Mouse (Mus musculus): ENCODE data around the gene Ctcfl. TPM values are rescaled to one million over a fixed set of nuclear protein-coding genes. Genes with fewer than 3 reads are reported as not detected.
"Not testable (repeated sequence)": the region's sequence is repeated elsewhere in the genome, so short reads cannot be mapped to it uniquely, and the experiment has no call there.

The Ctcfl gene
- polyA plus RNA-seq, 1 experiment from 2014 or later: 0.14 TPM

- 58% methylated on average over 15 of the region's 15 CpGs for WGBS
- ATAC-seq (ENCODE audit: insufficient number of reproducible peaks, insufficient read depth, low FRiP score, low TSS enrichment, low read depth): no peak
- H3K27ac ChIP-seq: no peak overlapping the region
Measured at GRCm38 (mm10) chr2:173138323-173139239, 19.3 kb upstream of the Ctcfl start.

GRCm38 (mm10) chr2:173134695-173135094, 15.4 kb upstream of the Ctcfl start:
- no peak overlapping the region for H3K9ac ChIP-seq
- no peak for ATAC-seq (ENCODE audit: insufficient number of reproducible peaks, insufficient read depth, low FRiP score, low TSS enrichment, low read depth)
- peaks cover 7% of the 10 kb centered on the region for H3K4me1 ChIP-seq
- no peak overlapping the region for H3K4me2 ChIP-seq
- no peak overlapping the region for H3K4me3 ChIP-seq
- H3K27ac ChIP-seq: no peak overlapping the region
- no peaks in the 10 kb centered on the region for H3K36me3 ChIP-seq
- no peaks in the 10 kb centered on the region for H3K27me3 ChIP-seq
- WGBS: 71% methylated on average over 9 of the region's 9 CpGs
- H3K9me3 ChIP-seq: no peaks in the 10 kb centered on the region

More at GRCm38 (mm10) chr2:173138323-173139239, 19.3 kb upstream of the Ctcfl start:
- no peaks in the 10 kb centered on the region for H3K9me3 ChIP-seq
- no peaks in the 10 kb centered on the region for H3K36me3 ChIP-seq
- H3K4me1 ChIP-seq: peaks cover 12% of the 10 kb centered on the region
- H3K4me2 ChIP-seq: no peak overlapping the region
- no peak overlapping the region for H3K9ac ChIP-seq
- H3K4me3 ChIP-seq: no peak overlapping the region
- H3K27me3 ChIP-seq: no peaks in the 10 kb centered on the region

GRCm38 (mm10) chr2:173132794-173133300, 13.5 kb upstream of the Ctcfl start:
- H3K27me3 ChIP-seq: no peaks in the 10 kb centered on the region
- no peaks in the 10 kb centered on the region for H3K4me1 ChIP-seq
- WGBS: 84% methylated on average over 8 of the region's 8 CpGs
- H3K4me3 ChIP-seq: no peak overlapping the region
- H3K36me3 ChIP-seq: no peaks in the 10 kb centered on the region
- H3K9ac ChIP-seq: no peak overlapping the region
- no peak overlapping the region for H3K27ac ChIP-seq
- H3K4me2 ChIP-seq: no peak overlapping the region
- H3K9me3 ChIP-seq: no peaks in the 10 kb centered on the region
- ATAC-seq (ENCODE audit: insufficient number of reproducible peaks, insufficient read depth, low FRiP score, low TSS enrichment, low read depth): no peak

GRCm38 (mm10) chr2:173132262-173132661, 12.9 kb upstream of the Ctcfl start:
- Histone ChIP-seq H3K4me3 (no peak overlapping the region), H3K4me1 (no peaks in the 10 kb centered on the region), H3K36me3 (no peaks in the 10 kb centered on the region), H3K27ac (no peak overlapping the region), H3K4me2 (no peak overlapping the region), H3K9me3 (no peaks in the 10 kb centered on the region), H3K27me3 (no peaks in the 10 kb centered on the region), H3K9ac (no peak overlapping the region)
- WGBS: 80% methylated on average over 13 of the region's 13 CpGs
- no peak for ATAC-seq (ENCODE audit: insufficient number of reproducible peaks, insufficient read depth, low FRiP score, low TSS enrichment, low read depth)

- 64% methylated on average over 2 of the region's 2 CpGs for WGBS
- ATAC-seq (ENCODE audit: insufficient number of reproducible peaks, insufficient read depth, low FRiP score, low TSS enrichment, low read depth): no peak
Measured at GRCm38 (mm10) chr2:173129111-173129510, 9.8 kb upstream of the Ctcfl start.

GRCm38 (mm10) chr2:173126386-173126785, 7.1 kb upstream of the Ctcfl start:
- no peak for ATAC-seq (ENCODE audit: insufficient number of reproducible peaks, insufficient read depth, low FRiP score, low TSS enrichment, low read depth)
- WGBS: 79% methylated on average over 4 of the region's 4 CpGs
- no peak overlapping the region for H3K27ac ChIP-seq
- no peaks in the 10 kb centered on the region for H3K4me1 ChIP-seq
- H3K36me3 ChIP-seq: no peaks in the 10 kb centered on the region
- H3K9me3 ChIP-seq: no peaks in the 10 kb centered on the region; the same call in 1 of the 2 replicates
- H3K4me2 ChIP-seq: no peak overlapping the region
- no peak overlapping the region for H3K4me3 ChIP-seq
- no peaks in the 10 kb centered on the region for H3K27me3 ChIP-seq
- H3K9ac ChIP-seq: no peak overlapping the region

More at GRCm38 (mm10) chr2:173129111-173129510, 9.8 kb upstream of the Ctcfl start:
- no peaks in the 10 kb centered on the region; the same call in 1 of the 2 replicates for H3K9me3 ChIP-seq
- no peaks in the 10 kb centered on the region for H3K36me3 ChIP-seq
- no peak overlapping the region for H3K4me3 ChIP-seq
- no peaks in the 10 kb centered on the region for H3K27me3 ChIP-seq
- no peaks in the 10 kb centered on the region for H3K4me1 ChIP-seq
- no peak overlapping the region for H3K4me2 ChIP-seq
- H3K9ac ChIP-seq: no peak overlapping the region
- no peak overlapping the region for H3K27ac ChIP-seq

GRCm38 (mm10) chr2:173124022-173124735, 4.9 kb upstream of the Ctcfl start:
- no peak overlapping the region for H3K27ac ChIP-seq
- ATAC-seq (ENCODE audit: insufficient number of reproducible peaks, insufficient read depth, low FRiP score, low TSS enrichment, low read depth): no peak
- 95% methylated on average over 7 of the region's 7 CpGs for WGBS
- no peaks in the 10 kb centered on the region for H3K4me1 ChIP-seq
- H3K9me3 ChIP-seq: no peaks in the 10 kb centered on the region; the same call in 1 of the 2 replicates
- H3K4me2 ChIP-seq: no peak overlapping the region
- H3K9ac ChIP-seq: no peak overlapping the region
- H3K27me3 ChIP-seq: no peaks in the 10 kb centered on the region
- H3K36me3 ChIP-seq: no peaks in the 10 kb centered on the region
- no peak overlapping the region for H3K4me3 ChIP-seq

- H3K27me3 ChIP-seq; H3K4me2 ChIP-seq; H3K36me3 ChIP-seq; H3K9me3 ChIP-seq; H3K9ac ChIP-seq; H3K4me3 ChIP-seq; H3K4me1 ChIP-seq; H3K27ac ChIP-seq; ATAC-seq (ENCODE audit: insufficient number of reproducible peaks, insufficient read depth, low FRiP score, low TSS enrichment, low read depth): not testable (repeated sequence)
- WGBS: 79% methylated on average over 4 of the region's 4 CpGs
Measured at GRCm38 (mm10) chr2:173120117-173120516, 792 bp upstream of the Ctcfl start.

- not testable (repeated sequence) for ATAC-seq (ENCODE audit: insufficient number of reproducible peaks, insufficient read depth, low FRiP score, low TSS enrichment, low read depth); H3K36me3 ChIP-seq; H3K4me2 ChIP-seq; H3K9me3 ChIP-seq; H3K4me1 ChIP-seq; H3K9ac ChIP-seq; H3K27me3 ChIP-seq; H3K27ac ChIP-seq; H3K4me3 ChIP-seq
- WGBS: 59% methylated on average over 3 of the region's 3 CpGs
Measured at GRCm38 (mm10) chr2:173113796-173114195, 5.5 kb downstream of the Ctcfl start.

- H3K4me1 ChIP-seq: no peaks in the 10 kb centered on the region
- peaks cover 11% of the 10 kb centered on the region; the same call in 1 of the 2 replicates for H3K27me3 ChIP-seq
- H3K27ac ChIP-seq: no peak overlapping the region
- WGBS: 86% methylated on average over 9 of the region's 9 CpGs
- H3K9me3 ChIP-seq: 0 out of 2 replicates have a peak, but pooled peaks cover 3% of the 10 kb centered on the region
- H3K4me3 ChIP-seq: no peak overlapping the region
- no peak overlapping the region for H3K4me2 ChIP-seq
- H3K36me3 ChIP-seq: no peaks in the 10 kb centered on the region
- no peak overlapping the region for H3K9ac ChIP-seq
- ATAC-seq (ENCODE audit: insufficient number of reproducible peaks, insufficient read depth, low FRiP score, low TSS enrichment, low read depth): no peak
Measured at GRCm38 (mm10) chr2:173110571-173110970, 8.8 kb downstream of the Ctcfl start.

GRCm38 (mm10) chr2:173109510-173109909, 9.8 kb downstream of the Ctcfl start:
- Histone ChIP-seq H3K9me3 (no peaks in the 10 kb centered on the region), H3K9ac (no peak overlapping the region)

More at GRCm38 (mm10) chr2:173109510-173109909, 9.8 kb downstream of the Ctcfl start:
- Histone ChIP-seq H3K4me3 (no peak overlapping the region), H3K36me3 (no peaks in the 10 kb centered on the region), H3K4me1 (no peaks in the 10 kb centered on the region), H3K27me3 (peaks cover 11% of the 10 kb centered on the region; the same call in 1 of the 2 replicates), H3K27ac (no peak overlapping the region), H3K4me2 (no peak overlapping the region)
- 90% methylated on average over 7 of the region's 7 CpGs for WGBS
- ATAC-seq (ENCODE audit: insufficient number of reproducible peaks, insufficient read depth, low FRiP score, low TSS enrichment, low read depth): no peak
